Mouse (Mus musculus) forebrain, embryonic 16.5 days (tissue): ENCODE results near the gene Pithd1. TPM values are rescaled to one million over a fixed set of nuclear protein-coding genes. Genes with fewer than 3 reads are reported as not detected.
A peak's percentile ranks its signal among the peaks of the same experiment; 100 is the strongest.
"Not testable (repeated sequence)": the region's sequence is repeated elsewhere in the genome, so short reads cannot be mapped to it uniquely, and the experiment has no call there.

Experiments used
- ATAC-seq: fragments of 200-750 bp; cut with Nextera tagmentation; 2 replicates; pipeline ENCODE4 v1.8.0; 2017; ENCODE audit warnings: mild to moderate bottlenecking, moderate library complexity
- H3K27ac ChIP-seq: fragments of 300-500 bp; sonication (generic); 2 replicates; pipeline ENCODE4 v1.5.1; 2014; ENCODE audit warnings: low read length, control low read depth
- H3K27me3 ChIP-seq: fragments of 300-500 bp; sonication (generic); replicated peaks from 2 replicates; pipeline ENCODE4 v1.6.1; 2014; ENCODE audit warnings: low read length; ENCODE audit not compliant: control insufficient read depth, insufficient read depth
- H3K36me3 ChIP-seq: fragments of 300-500 bp; sonication (generic); 2 replicates; pipeline ENCODE4 v1.6.1; 2014; ENCODE audit not compliant: control insufficient read depth, insufficient read depth
- H3K4me1 ChIP-seq: fragments of 300-500 bp; sonication (generic); replicated peaks from 2 replicates; pipeline ENCODE4 v1.6.1; 2014; ENCODE audit warnings: low read length; ENCODE audit not compliant: control insufficient read depth, insufficient read depth
- H3K4me2 ChIP-seq: fragments of 300-500 bp; sonication (generic); 2 replicates; pipeline ENCODE4 v1.6.1; 2014; ENCODE audit warnings: mild to moderate bottlenecking, low read length, control low read depth
- H3K4me3 ChIP-seq: fragments of 300-500 bp; sonication (generic); replicated peaks from 2 replicates; pipeline ENCODE4 v1.5.1; 2014; ENCODE audit warnings: mild to moderate bottlenecking, low read length, control low read depth
- H3K9ac ChIP-seq: fragments of 300-500 bp; sonication (generic); replicated peaks from 2 replicates; pipeline ENCODE4 v1.6.1; 2014; ENCODE audit warnings: low read depth, low read length, control low read depth
- H3K9me3 ChIP-seq: fragments of 300-500 bp; sonication (generic); 2 replicates; pipeline ENCODE4 v1.6.1; 2016; ENCODE audit warnings: low read length; ENCODE audit not compliant: control insufficient read depth
- WGBS: fragments of 180-500 bp; shearing (Covaris S2); extraction: QIAGEN DNeasy Blood & Tissue Kit; methylation state at CpG from one replicate; pipeline ENCODE4 v1.1.7; 2014; 5-methylcytosine and 5-hydroxymethylcytosine counted together
- polyA plus RNA-seq: library from polyadenylated mRNA; unstranded; fragments of >200 nt; fragmentation: Nextera tagmentation; extraction: Ambion mirVana; gene quantifications from 2 replicates; pipeline ENCODE4 v1.2.1, GENCODE M21; 2015

The Pithd1 gene
- polyA plus RNA-seq, 1 experiment from 2014 or later: 56.0 TPM

GRCm38 (mm10) chr4:135945706-135946105 is 41.4 kb downstream of the Pithd1 start:
- 73% methylated on average over 10 of the region's 10 CpGs for WGBS
- H3K27ac ChIP-seq: peak overlapping the region; percentile 78
- H3K4me2 ChIP-seq: peak overlapping the region; percentile 81
- H3K27me3 ChIP-seq: no peaks in the 10 kb centered on the region
- peaks cover 17% of the 10 kb centered on the region for H3K4me1 ChIP-seq
- ATAC-seq: no peak; the same call in 1 of the 2 replicates
- H3K9me3 ChIP-seq: no peaks in the 10 kb centered on the region
- H3K9ac ChIP-seq: peak overlapping the region; percentile 53
- H3K4me3 ChIP-seq: peak overlapping the region; percentile 86
- peaks cover 3% of the 10 kb centered on the region; the same call in 1 of the 2 replicates for H3K36me3 ChIP-seq

GRCm38 (mm10) chr4:135943389-135943788 is 43.7 kb downstream of the Pithd1 start:
- Histone ChIP-seq H3K9me3 (no peaks in the 10 kb centered on the region), H3K4me1 (peaks cover 17% of the 10 kb centered on the region), H3K4me2 (no peak overlapping the region), H3K27ac (no peak overlapping the region), H3K4me3 (no peak overlapping the region), H3K27me3 (no peaks in the 10 kb centered on the region), H3K36me3 (peaks cover 3% of the 10 kb centered on the region; the same call in 1 of the 2 replicates), H3K9ac (no peak overlapping the region)
- no peak for ATAC-seq
- WGBS: 50% methylated on average over 4 of the region's 4 CpGs

GRCm38 (mm10) chr4:135942193-135942592 is 44.9 kb downstream of the Pithd1 start:
- Histone ChIP-seq H3K4me3 (no peak overlapping the region), H3K36me3 (peaks cover 3% of the 10 kb centered on the region; the same call in 1 of the 2 replicates), H3K4me2 (no peak overlapping the region), H3K9me3 (no peaks in the 10 kb centered on the region), H3K4me1 (peaks cover 8% of the 10 kb centered on the region), H3K27ac (no peak overlapping the region), H3K27me3 (no peaks in the 10 kb centered on the region), H3K9ac (no peak overlapping the region)
- WGBS: 93% methylated on average over 6 of the region's 6 CpGs
- no peak for ATAC-seq

- not testable (repeated sequence) for H3K36me3 ChIP-seq, H3K27ac ChIP-seq, H3K4me1 ChIP-seq, H3K9ac ChIP-seq, H3K4me2 ChIP-seq, ATAC-seq, H3K9me3 ChIP-seq, H3K27me3 ChIP-seq, H3K4me3 ChIP-seq
- WGBS: 80% methylated on average over 8 of the region's 8 CpGs
Measured at GRCm38 (mm10) chr4:135941026-135941425, 46.0 kb downstream of the Pithd1 start.

- Histone ChIP-seq H3K27ac (no peak overlapping the region), H3K9me3 (no peaks in the 10 kb centered on the region), H3K4me3 (no peak overlapping the region), H3K4me1 (no peaks in the 10 kb centered on the region), H3K9ac (no peak overlapping the region), H3K36me3 (peaks cover 3% of the 10 kb centered on the region; the same call in 1 of the 2 replicates), H3K27me3 (no peaks in the 10 kb centered on the region), H3K4me2 (no peak overlapping the region)
- WGBS: 86% methylated on average over 7 of the region's 7 CpGs
- no peak for ATAC-seq
Measured at GRCm38 (mm10) chr4:135938858-135939257, 48.2 kb downstream of the Pithd1 start.

GRCm38 (mm10) chr4:135935502-135935901 is 51.6 kb downstream of the Pithd1 start:
- Histone ChIP-seq H3K9me3 (no peaks in the 10 kb centered on the region), H3K4me2 (no peak overlapping the region), H3K4me3 (no peak overlapping the region), H3K27ac (no peak overlapping the region), H3K27me3 (no peaks in the 10 kb centered on the region), H3K4me1 (no peaks in the 10 kb centered on the region), H3K36me3 (no peaks in the 10 kb centered on the region), H3K9ac (no peak overlapping the region)
- 70% methylated on average over 5 of the region's 5 CpGs for WGBS
- no peak for ATAC-seq

GRCm38 (mm10) chr4:135934708-135935500 is 52.2 kb downstream of the Pithd1 start:
- no peak overlapping the region for H3K4me3 ChIP-seq
- H3K9ac ChIP-seq: no peak overlapping the region
- H3K27me3 ChIP-seq: no peaks in the 10 kb centered on the region
- no peaks in the 10 kb centered on the region for H3K9me3 ChIP-seq
- H3K4me2 ChIP-seq: no peak overlapping the region
- 49% methylated on average over 12 of the region's 12 CpGs for WGBS
- ATAC-seq: no peak
- H3K27ac ChIP-seq: no peak overlapping the region
- no peaks in the 10 kb centered on the region for H3K36me3 ChIP-seq
- no peaks in the 10 kb centered on the region for H3K4me1 ChIP-seq

- H3K9ac ChIP-seq: no peak overlapping the region
- no peaks in the 10 kb centered on the region for H3K4me1 ChIP-seq
- no peak for ATAC-seq
- WGBS: 67% methylated on average over 5 of the region's 5 CpGs
- H3K36me3 ChIP-seq: no peaks in the 10 kb centered on the region
- no peak overlapping the region for H3K4me2 ChIP-seq
- no peaks in the 10 kb centered on the region for H3K27me3 ChIP-seq
- H3K4me3 ChIP-seq: no peak overlapping the region
- H3K9me3 ChIP-seq: no peaks in the 10 kb centered on the region
- H3K27ac ChIP-seq: no peak overlapping the region
Measured at GRCm38 (mm10) chr4:135931832-135932231, 55.2 kb downstream of the Pithd1 start.

GRCm38 (mm10) chr4:135930239-135930638 is 56.8 kb downstream of the Pithd1 start:
- H3K27ac ChIP-seq: no peak overlapping the region
- WGBS: 96% methylated on average over 8 of the region's 8 CpGs
- H3K4me2 ChIP-seq: no peak overlapping the region
- H3K36me3 ChIP-seq: no peaks in the 10 kb centered on the region; the same call in 1 of the 2 replicates
- H3K4me3 ChIP-seq: no peak overlapping the region
- peaks cover 3% of the 10 kb centered on the region; the same call in 1 of the 2 replicates for H3K4me1 ChIP-seq
- no peaks in the 10 kb centered on the region for H3K27me3 ChIP-seq
- H3K9ac ChIP-seq: no peak overlapping the region
- H3K9me3 ChIP-seq: no peaks in the 10 kb centered on the region
- no peak for ATAC-seq
